Mouse (Mus musculus) hematopoietic stem cell, adult 5-6 weeks (primary cell): ENCODE measurements at regions not wholly inside any gene's neighbourhood (a gene's known extent, or its start where the extent isn't known, plus 50 kb on each side); places are given as distances from the start of the nearest gene placed in this dataset.

Experiments
- ATAC-seq, 2 experiments: fragments of 125-278 bp in 1 of 2; replicated peaks in 1 of 2; 2 replicates each; pipeline ENCODE4 v1.8.0; 2016 to 2017; ENCODE audit warnings: inconsistent platforms in 2 of 2, mild to moderate bottlenecking in 2 of 2, moderate number of reproducible peaks in 2 of 2, low read depth in 1 of 2, moderate TSS enrichment in 1 of 2; ENCODE audit not compliant: low FRiP score in 2 of 2, poor library complexity in 2 of 2, severe bottlenecking in 2 of 2, insufficient read depth in 1 of 2, low TSS enrichment in 1 of 2

GRCm38 (mm10) chr1:81594606-81595005 is 517.9 kb downstream of the Nyap2 start:
- no peak for ATAC-seq

GRCm38 (mm10) chr1:81608772-81609171 is 532.0 kb downstream of the Nyap2 start:
- ATAC-seq = no peak

GRCm38 (mm10) chr1:81618880-81619279 is 542.1 kb downstream of the Nyap2 start:
- ATAC-seq = no peak

- ATAC-seq = no peak
These were observed 547.4 kb downstream of the Nyap2 start for GRCm38 (mm10) chr1:81624141-81624540.

DNA sequence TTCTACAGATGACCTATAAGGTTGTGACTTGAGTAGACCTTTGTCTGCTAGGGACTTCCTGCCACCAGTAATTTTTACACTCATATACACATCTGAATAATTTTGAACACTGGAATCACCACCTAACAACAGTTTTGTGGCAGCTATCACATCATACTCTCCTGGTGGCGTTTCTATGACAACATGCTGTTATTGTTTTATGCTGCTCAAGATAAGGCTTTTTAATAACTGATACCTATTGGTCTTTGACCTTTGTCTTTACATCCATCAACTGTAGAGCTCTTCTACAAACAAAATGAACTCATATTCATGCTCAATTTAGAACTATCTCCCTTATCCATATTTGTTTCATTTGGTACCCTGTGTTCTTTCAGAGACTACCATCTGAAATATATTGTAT is 556.0 kb downstream of the Nyap2 start:
- ATAC-seq = no peak

- no peak for ATAC-seq
These were observed 560.6 kb downstream of the Nyap2 start for GRCm38 (mm10) chr1:81637357-81637756.

DNA sequence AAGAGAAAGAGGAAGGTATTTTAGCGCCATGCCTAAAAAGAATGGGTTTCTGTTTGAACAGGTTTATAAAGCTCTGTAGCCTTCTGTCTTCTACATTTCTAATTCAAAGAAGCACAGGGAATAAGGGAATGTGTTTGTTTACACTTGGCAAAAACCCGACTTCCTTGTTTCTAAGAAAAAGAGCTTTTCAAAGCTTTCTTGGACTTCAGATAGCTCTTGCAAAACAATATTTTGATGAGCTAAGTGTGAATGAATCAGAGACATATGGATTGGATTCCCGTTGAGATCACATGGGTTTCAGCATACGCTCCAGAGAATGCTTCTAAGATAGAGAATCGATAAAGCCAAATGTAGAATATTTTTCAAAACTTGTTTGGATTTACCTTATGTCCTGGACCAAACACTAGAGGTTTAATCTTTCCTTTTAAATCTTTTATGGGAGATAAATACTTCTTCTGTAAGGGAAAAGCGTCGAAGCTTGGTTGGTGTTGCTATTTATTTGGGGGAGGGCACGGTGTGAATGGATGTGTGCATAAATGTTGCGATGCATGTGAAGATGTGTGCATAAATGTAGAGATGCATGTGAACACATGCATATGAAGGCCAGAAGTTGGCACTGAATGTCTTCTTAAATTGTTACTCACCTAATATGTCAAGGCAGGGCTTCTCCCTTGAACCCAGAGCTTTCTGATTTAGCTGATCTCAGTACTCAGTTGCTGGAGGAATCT is 576.4 kb downstream of the Nyap2 start:
- ATAC-seq = no peak

- no peak for ATAC-seq
These were observed 571.7 kb upstream of the Gm9747 start for GRCm38 (mm10) chr1:81661245-81661644.

DNA sequence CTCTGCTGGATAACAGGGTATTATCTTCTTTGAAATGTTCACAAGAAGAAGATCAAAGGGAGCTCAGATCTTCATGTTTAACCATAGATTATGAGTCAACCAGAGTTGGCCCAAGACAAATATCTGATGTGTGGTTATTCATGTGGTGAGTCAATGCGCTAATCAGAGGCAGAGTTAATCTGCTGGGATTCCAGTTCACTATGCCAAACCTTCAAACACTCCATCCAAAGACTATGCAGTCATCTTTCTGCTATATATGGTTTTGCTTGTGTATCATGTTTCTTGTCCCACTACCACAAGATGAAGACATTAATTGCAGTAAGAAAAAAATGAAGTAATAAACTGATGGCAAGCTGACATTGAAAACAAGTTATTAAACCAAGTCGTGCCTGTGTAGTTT is 561.8 kb upstream of the Gm9747 start:
- ATAC-seq = no peak

- ATAC-seq = no peak
These were observed 561.2 kb upstream of the Gm9747 start for GRCm38 (mm10) chr1:81671725-81672124.

DNA sequence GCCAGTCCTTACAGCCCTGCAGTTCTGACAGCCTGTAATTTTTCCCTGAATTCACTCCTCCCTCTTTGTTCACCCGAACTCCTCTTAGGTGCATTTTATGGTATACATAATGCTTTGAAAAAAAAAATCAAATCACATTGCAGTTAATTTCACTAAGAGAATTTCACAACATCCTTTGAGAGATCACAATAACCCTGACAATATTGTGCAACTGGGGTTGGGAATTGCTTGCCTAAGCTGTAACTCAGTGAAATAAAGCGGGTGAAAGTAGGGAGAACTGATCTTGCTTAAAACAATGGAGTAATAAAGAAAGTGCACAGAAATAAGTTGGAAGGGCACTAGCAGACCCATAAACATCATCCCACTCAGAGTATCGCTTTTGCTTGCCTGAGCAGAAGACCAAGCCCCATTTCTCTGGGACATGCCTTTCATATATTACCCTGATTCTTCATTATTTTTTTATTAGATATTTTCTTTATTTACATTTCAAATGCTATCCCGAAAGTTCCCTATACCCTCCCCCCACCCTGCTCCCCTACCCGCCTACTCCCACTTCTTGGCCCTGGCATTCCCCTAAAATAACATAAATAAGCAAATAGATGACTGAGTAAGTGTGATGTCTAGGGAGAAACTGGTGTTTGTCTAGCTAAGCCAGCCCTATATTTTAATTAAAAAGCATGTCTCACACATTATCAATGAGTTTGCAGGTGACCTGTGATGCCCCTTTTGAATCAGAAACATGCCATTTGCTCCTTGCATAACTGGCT is 557.2 kb upstream of the Gm9747 start:
- ATAC-seq = no peak

- no peak for ATAC-seq
These were observed 555.0 kb upstream of the Gm9747 start for GRCm38 (mm10) chr1:81677768-81678400.

GRCm38 (mm10) chr1:81696129-81696528 is 536.8 kb upstream of the Gm9747 start:
- no peak for ATAC-seq

DNA sequence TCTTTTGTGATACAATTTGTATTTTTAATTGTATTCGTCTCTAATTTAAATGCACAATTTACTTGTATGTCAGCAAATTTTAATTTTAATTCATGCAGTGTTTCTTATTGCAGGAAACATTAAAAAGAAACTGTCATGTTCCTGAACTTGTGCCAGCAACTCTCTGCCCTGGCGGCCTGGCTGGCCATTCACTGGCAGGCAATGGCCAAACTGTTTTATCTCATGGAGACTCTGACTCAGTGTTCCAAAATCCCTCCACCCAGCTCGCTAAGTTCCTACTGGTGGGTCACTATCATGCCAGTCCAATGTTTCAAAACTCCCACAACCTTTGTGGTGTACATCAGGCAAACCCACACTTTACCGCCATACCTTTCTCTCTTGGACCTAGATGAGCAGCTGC is 523.7 kb upstream of the Gm9747 start:
- no peak for ATAC-seq

DNA sequence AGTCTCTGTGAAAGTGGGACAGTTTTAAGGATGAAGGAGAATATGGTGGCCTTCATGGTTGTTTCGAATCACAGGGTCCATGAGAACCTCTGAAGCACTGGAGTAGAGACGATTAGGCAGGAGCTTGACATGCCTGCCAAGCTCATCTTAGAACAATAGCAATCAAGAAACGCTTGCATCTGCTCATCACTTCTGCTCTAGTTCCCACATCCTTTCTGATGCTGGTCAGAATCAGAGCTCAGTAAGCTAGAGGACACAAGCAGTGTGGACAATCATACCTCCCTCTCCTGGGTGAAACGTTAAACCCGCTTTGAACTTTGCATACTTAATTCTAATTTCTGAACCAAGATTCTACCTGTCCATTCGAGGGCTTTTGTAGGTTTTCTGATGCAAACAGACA is 515.8 kb upstream of the Gm9747 start:
- no peak for ATAC-seq

GRCm38 (mm10) chr1:81718233-81718632 is 514.7 kb upstream of the Gm9747 start:
- ATAC-seq = no peak

GRCm38 (mm10) chr1:81724859-81725258 is 508.1 kb upstream of the Gm9747 start:
- ATAC-seq = no peak
